Mouse (Mus musculus) neutrophil, adult 5-6 weeks (primary cell): Measurements from ENCODE around the gene Mettl5. TPM values are rescaled to one million over a fixed set of nuclear protein-coding genes. Genes with fewer than 3 reads are reported as not detected.

Experiments
- total RNA-seq: library from RNA; stranded (forward); fragments of 200-1000 nt; gene quantifications from 2 replicates; pipeline ENCODE4 v1.2.3, GENCODE M21; 2017

Mettl5 gene
- total RNA-seq, 1 experiment from 2014 or later, result 20.6 TPM

Other genes starting within 250 kb of the Mettl5 start
- gene Bbs5, start 238.4 kb downstream of the Mettl5 start, total RNA-seq, result not detected in 2 replicates
- gene Klhl41, start 215.5 kb downstream of the Mettl5 start, total RNA-seq, result not detected in 2 replicates
- 11.9 and 13.6 TPM in 2 replicates for gene Fastkd1, start 172.1 kb downstream of the Mettl5 start, total RNA-seq
- 81.8 and 105 TPM in 2 replicates for gene Ppig, start 163.1 kb downstream of the Mettl5 start, total RNA-seq
- gene Ccdc173, start 96.0 kb downstream of the Mettl5 start, total RNA-seq, result 2.1 and 2.8 TPM in 2 replicates
- 43.6 and 44.2 TPM in 2 replicates for gene Phospho2, start 96.0 kb downstream of the Mettl5 start, total RNA-seq
- gene Klhl23, start 63.7 kb downstream of the Mettl5 start, total RNA-seq, result not detected in 2 replicates
- 231 and 278 TPM in 2 replicates for gene Ssb, start 24.1 kb downstream of the Mettl5 start, total RNA-seq
- 99.2 and 101 TPM in 2 replicates for gene Ubr3, start 11.6 kb upstream of the Mettl5 start, total RNA-seq
- 0.49 and 0.93 TPM in 2 replicates for gene Myo3b, start 153.5 kb upstream of the Mettl5 start, total RNA-seq